Mouse (Mus musculus) neural tube, postnatal 0 days (tissue): ENCODE measurements around the gene Frat2. TPM values are rescaled to one million over a fixed set of nuclear protein-coding genes. Genes with fewer than 3 reads are reported as not detected.

Experiments used
- polyA plus RNA-seq: library from polyadenylated mRNA; unstranded; fragments of >200 nt; fragmentation: Nextera tagmentation; extraction: Ambion mirVana; gene quantifications from 2 replicates; pipeline ENCODE4 v1.2.1, GENCODE M21; 2015

Frat2 gene
- polyA plus RNA-seq: 6.8 and 7.6 TPM in 2 replicates

DNA sequence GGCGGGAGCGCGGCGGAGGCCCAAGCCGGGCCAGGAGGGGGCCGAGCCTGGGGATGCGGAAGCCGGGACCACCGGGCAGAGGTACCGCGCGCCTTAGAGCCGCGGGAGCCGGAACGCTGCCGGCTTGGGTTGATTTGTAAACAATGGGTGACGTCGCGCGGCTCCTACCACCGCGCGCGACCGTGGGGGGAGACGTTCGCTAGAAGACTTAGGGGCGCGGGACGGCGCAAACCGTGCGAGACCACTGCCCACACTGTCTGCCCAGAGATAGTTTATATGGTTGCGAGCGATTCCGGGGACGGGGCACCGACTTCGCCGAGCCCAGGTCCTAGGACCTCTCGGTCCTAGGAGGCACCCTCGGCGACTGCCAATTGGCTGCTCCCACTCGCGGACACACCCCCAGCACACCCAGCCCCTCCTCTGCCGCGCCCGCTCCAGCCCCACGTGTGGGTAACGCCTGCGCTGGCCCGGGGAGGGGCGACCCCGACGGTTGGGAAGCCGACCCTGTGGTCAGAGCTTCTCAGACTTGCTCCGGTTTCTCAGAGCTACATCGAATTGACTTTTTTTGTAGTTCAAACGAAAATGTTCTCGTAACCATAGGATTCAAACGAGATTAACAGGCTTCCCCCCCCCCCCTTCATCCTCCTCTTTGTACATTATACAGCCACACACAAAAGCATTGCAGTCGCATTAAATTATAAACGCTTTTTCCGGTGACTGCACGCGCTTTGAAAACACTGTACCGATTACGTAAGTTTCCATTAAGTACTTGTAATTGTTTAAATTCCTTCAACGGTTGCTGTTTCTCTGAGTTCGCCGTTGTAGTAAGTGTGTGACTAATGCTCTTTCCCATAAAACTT lies at the start of gene Frat2:
TSS of gene Frat2 (minus strand) at position 141 of the 860 bp plus-strand sequence.

DNA sequence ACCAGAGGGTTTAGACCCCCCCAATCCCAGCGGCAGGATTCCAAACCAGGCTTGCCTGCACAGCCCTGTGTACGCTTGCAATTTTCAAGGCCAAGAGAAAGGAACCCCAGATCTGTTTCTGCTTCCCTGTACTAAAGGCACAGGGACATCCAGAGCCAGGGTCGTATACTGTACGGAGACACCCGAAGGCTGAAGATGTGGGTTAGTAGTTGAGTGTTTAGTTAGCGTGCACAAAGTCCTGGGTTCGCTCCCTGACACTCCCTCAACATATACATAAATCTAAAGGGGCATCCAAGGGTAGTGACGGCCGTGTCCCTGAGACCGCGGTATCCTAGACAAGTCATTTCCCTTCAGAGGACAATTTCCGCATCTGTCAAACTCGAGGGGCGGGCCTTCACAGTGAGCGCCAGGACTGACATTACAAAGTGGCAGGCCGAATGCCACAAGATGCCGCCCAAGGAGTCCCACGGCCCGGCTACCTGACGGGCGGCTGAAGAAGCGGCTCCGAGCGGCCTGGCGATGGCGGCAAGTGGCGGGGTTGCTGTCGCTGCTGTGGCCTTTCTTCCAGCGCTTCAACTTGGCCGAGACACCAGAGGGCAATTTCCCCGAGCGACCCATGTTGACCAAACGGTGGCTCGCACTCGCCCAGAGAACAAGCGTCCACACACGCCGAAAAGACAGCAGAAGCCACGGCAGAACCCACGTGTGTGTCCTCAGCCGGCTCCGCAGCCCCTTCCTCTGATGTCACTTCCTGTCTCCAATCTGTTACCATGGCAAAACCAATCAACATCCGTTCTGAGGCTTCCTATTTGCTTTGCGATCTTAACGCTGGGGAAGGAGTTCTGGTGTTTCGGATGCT lies 47.8 kb upstream of the Frat2 start, which contains the start of gene Rrp12:
TSS of gene Rrp12 (minus strand) at position 714 of the 859 bp plus-strand sequence.

DNA sequence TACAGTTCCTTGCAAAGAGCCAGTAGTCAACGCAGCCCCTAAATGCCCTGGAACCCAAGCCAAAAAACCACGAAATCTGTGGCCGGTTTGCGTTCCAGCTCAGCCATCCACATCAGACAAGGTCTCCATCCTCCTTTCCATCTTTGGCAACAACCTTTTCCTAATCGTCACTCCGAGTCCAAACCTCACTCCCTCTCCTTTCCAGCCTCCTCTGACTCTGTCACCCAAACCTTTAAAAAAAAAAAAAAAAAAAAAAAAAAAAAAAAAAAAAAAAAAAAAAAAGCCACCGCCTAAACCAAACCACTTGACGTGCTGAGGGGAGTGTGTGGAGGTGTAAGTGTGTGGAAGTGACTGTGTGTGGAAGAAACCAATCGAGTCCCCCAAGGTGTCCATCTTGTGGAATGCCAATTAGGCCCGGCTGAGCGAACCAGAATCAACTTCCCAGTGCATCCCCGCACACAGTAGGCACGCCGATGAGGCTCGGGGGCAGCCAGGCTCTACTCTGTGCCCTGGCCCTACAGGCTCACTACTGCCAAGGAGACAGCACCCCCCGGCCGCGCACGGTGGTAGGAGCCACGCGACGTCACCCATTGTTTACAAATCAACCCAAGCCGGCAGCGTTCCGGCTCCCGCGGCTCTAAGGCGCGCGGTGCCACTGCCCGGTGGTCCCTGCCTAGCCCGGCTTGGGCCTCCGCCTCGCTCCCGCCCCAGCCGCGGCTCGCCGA lies 18.4 kb downstream of the Frat2 start, which contains the start of gene Frat1:
TSS of gene Frat1 (plus strand) at position 590 of the 725 bp plus-strand sequence.

GRCm38 (mm10) chr19:41801742-41802369 lies 46.1 kb downstream of the Frat2 start, which contains the start of gene Arhgap19:
Gene Arhgap19 (minus strand): TSS chr19:41802047.

Other genes starting within 250 kb of the Frat2 start
- gene Slit1, start 104.5 kb downstream of the Frat2 start, polyA plus RNA-seq: 20.8 and 29.1 TPM in 2 replicates
- gene Arhgap19, start 46.1 kb downstream of the Frat2 start, polyA plus RNA-seq: 3.9 and 4.6 TPM in 2 replicates
- 22.3 and 22.9 TPM in 2 replicates for gene Frat1, start 18.2 kb downstream of the Frat2 start, polyA plus RNA-seq
- gene Rrp12, start 48.0 kb upstream of the Frat2 start, polyA plus RNA-seq: 11.1 and 12.1 TPM in 2 replicates
- 600 and 610 TPM in 2 replicates for gene Pgam1, start 63.8 kb upstream of the Frat2 start, polyA plus RNA-seq
- gene Exosc1, start 85.3 kb upstream of the Frat2 start, polyA plus RNA-seq: 64.2 and 64.5 TPM in 2 replicates
- 78.4 and 85.8 TPM in 2 replicates for gene Zdhhc16, start 85.3 kb upstream of the Frat2 start, polyA plus RNA-seq
- 21.8 and 22.5 TPM in 2 replicates for gene Mms19, start 133.0 kb upstream of the Frat2 start, polyA plus RNA-seq
- 18.1 and 18.2 TPM in 2 replicates for gene Ubtd1, start 133.6 kb upstream of the Frat2 start, polyA plus RNA-seq
- 1.4 and 1.6 TPM in 2 replicates for gene Ankrd2, start 187.9 kb upstream of the Frat2 start, polyA plus RNA-seq
- 3.7 and 4.5 TPM in 2 replicates for gene Hoga1, start 197.5 kb upstream of the Frat2 start, polyA plus RNA-seq
- not detected in 2 replicates for gene 4933411K16Rik, start 204.1 kb upstream of the Frat2 start, polyA plus RNA-seq
- 80.5 and 94.0 TPM in 2 replicates for gene Morn4, start 238.2 kb upstream of the Frat2 start, polyA plus RNA-seq
- gene Pi4k2a, start 242.3 kb upstream of the Frat2 start, polyA plus RNA-seq: 37.1 and 44.5 TPM in 2 replicates